9 mouse cellular contexts compared by ENCODE assay signal in the genomic region with DNA sequence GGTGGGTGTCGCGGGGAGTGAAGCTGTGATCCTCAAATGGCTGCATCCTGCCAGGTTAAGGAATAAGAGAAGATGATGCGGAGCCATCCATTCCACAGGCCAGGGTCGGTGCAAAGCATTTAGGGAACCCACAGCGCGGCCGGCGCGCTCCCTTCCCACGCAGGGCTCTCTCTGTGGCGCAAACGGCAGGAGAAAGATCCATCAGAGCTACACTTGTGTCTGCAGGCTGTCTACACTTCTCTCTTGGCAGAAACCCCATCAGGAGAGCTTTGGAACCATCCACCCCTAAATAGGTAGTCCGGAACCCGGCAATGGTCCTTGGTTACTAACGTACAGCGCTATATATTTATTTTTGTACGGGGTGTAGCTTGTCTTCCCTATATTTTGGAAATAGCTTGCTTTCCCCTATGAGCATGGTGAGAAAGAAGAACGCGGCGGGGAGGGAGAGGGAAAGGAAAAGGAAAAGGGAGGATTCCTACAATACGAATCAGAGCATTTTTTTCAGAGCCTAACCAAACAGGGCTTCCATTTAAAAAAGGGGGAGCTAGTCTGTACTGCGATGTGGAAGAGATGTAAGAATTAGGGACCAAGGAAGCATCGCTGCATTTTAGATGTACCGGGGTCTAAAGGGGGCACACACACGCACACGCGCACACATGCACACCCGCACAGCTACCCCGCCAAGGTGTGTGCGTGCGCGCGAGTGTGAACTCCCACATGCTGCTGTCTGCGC. TPM values are rescaled to one million over a fixed set of nuclear protein-coding genes. Genes with fewer than 3 reads are reported as not detected.
DNase-seq lines count a peak whose midpoint lies in the region; ATAC-seq lines count a peak whose summit lies in the region.
"Had no signal": no experiment of that assay in that cellular context is flagged by ENCODE, and none has a peak within 500 bp of the region (broad histone marks: within the 10 kb centered on the region; RNA-seq: fewer than 3 reads in every experiment).

No protein-coding gene starts in this region.

- H3K4me1 ChIP-seq in hindbrain, embryonic 16.5 days (ENCODE audit: control insufficient read depth, insufficient read depth, low read depth, low read length) = peaks cover 20% of the 10 kb centered on the region
- H3K4me1 ChIP-seq in midbrain, embryonic 14.5 days (ENCODE audit: control insufficient read depth, insufficient read depth, low read length) = peaks cover 26% of the 10 kb centered on the region

- H3K4me3 ChIP-seq in hindbrain, embryonic 16.5 days (ENCODE audit: low read length) = peak overlapping the region; percentile 84
- peak overlapping the region; percentile 77 for H3K4me3 ChIP-seq in midbrain, embryonic 14.5 days (replicated peaks; ENCODE audit: low read depth, low read length)

- DNase-seq in embryo, embryonic 10 days (ENCODE audit: low spot score) = peak; percentile 37
- no peak for DNase-seq in embryo, embryonic 11 days
- peak; percentile 9 for DNase-seq in ovary, postnatal 10 days (ENCODE audit: low spot score)
- no peak for DNase-seq in ovary, postnatal 36 days (ENCODE audit: low spot score)
- no peak for DNase-seq in midbrain, embryonic 14.5 days

- no peaks in the 10 kb centered on the region for H3K36me3 ChIP-seq in hindbrain, embryonic 16.5 days (ENCODE audit: control insufficient read depth, insufficient read depth, low read length)
- H3K36me3 ChIP-seq in midbrain, embryonic 14.5 days (ENCODE audit: control insufficient read depth, insufficient read depth, low read length) = no peaks in the 10 kb centered on the region

- H3K27ac ChIP-seq in hindbrain, embryonic 16.5 days (ENCODE audit: low read depth, low read length) = peak overlapping the region; percentile 98
- peak overlapping the region; percentile 97 for H3K27ac ChIP-seq in midbrain, embryonic 14.5 days (replicated peaks; ENCODE audit: low read depth, low read length)

- peak; percentile 37 for ATAC-seq in hindbrain, embryonic 16.5 days
- ATAC-seq in midbrain, embryonic 14.5 days (ENCODE audit: low FRiP score, low TSS enrichment) = peak; percentile 31
- ATAC-seq in erythroid progenitor cell, adult 5-6 weeks (replicated peaks; ENCODE audit: low FRiP score, poor library complexity, severe bottlenecking) = no peak
- no peak for ATAC-seq in monocyte, adult 5-6 weeks (replicated peaks; ENCODE audit: insufficient number of reproducible peaks, low FRiP score, low TSS enrichment, poor library complexity, severe bottlenecking)

- no peaks in the 10 kb centered on the region for H3K27me3 ChIP-seq in hindbrain, embryonic 16.5 days (replicated peaks; ENCODE audit: control insufficient read depth, insufficient read depth, low read length)
- no peaks in the 10 kb centered on the region for H3K27me3 ChIP-seq in midbrain, embryonic 14.5 days (ENCODE audit: control insufficient read depth, insufficient read depth, low read length)

- WGBS in hindbrain, embryonic 16.5 days = under 1% methylated on average over 34 of the region's 34 CpGs
- under 1% methylated on average over 34 of the region's 34 CpGs for WGBS in midbrain, embryonic 14.5 days

- H3K9ac ChIP-seq in hindbrain, embryonic 16.5 days (ENCODE audit: low read depth, low read length) = peak overlapping the region; percentile 97
- peak overlapping the region; percentile 92 for H3K9ac ChIP-seq in midbrain, embryonic 14.5 days (replicated peaks; ENCODE audit: low read length)

- H3K4me2 ChIP-seq in hindbrain, embryonic 16.5 days (ENCODE audit: low read length) = peak overlapping the region; percentile 80
- peak overlapping the region; percentile 77 for H3K4me2 ChIP-seq in midbrain, embryonic 14.5 days (ENCODE audit: low read length)

- no peaks in the 10 kb centered on the region for H3K9me3 ChIP-seq in hindbrain, embryonic 16.5 days (ENCODE audit: control insufficient read depth, low read length)
- H3K9me3 ChIP-seq in midbrain, embryonic 14.5 days (ENCODE audit: control insufficient read depth, low read length) = no peaks in the 10 kb centered on the region; the same call in 1 of the 2 replicates

RNA-seq across cellular contexts. Expression of a gene that starts 0.7 kb away (rescaled TPM):
- 137 and 146 TPM in 2 replicates for polyA plus RNA-seq in hindbrain, embryonic 16.5 days (2015; fragmentation: Nextera tagmentation; extraction: Ambion mirVana)
- 96.7 and 100 TPM in 2 replicates for polyA plus RNA-seq in midbrain, embryonic 14.5 days (2014; fragmentation: Nextera tagmentation; extraction: Ambion mirVana)
- not detected in 2 replicates for total RNA-seq in erythroid progenitor cell, adult 5-6 weeks (2015; ENCODE audit: low replicate concordance)
- total RNA-seq in erythroid progenitor cell, adult 5-6 weeks (2017; ENCODE audit: low replicate concordance) = not detected in 2 replicates
- total RNA-seq in monocyte, adult 5-6 weeks (2017) = not detected in 3 replicates
- total RNA-seq: common myeloid progenitor, adult 5-6 weeks had no signal

Comparison
In these comparisons a context has a peak if more than half of its experiments do, and no peak if none do; other contexts are left out.
1. DNase-seq: peak in embryo, embryonic 10 days (single experiment) and ovary, postnatal 10 days (single experiment); none in embryo, embryonic 11 days (single experiment), ovary, postnatal 36 days (single experiment) and midbrain, embryonic 14.5 days (single experiment).
2. ATAC-seq: peak in hindbrain, embryonic 16.5 days (single experiment) and midbrain, embryonic 14.5 days (single experiment); none in erythroid progenitor cell, adult 5-6 weeks (single experiment) and monocyte, adult 5-6 weeks (single experiment).